Mouse (Mus musculus): Measurements from ENCODE around the gene Arrdc2. TPM values are rescaled to one million over a fixed set of nuclear protein-coding genes. Genes with fewer than 3 reads are reported as not detected.

Gene Arrdc2
- total and polyA plus RNA-seq, 3 experiments: 13.1 to 22.5 TPM; not detected in 1

- Histone ChIP-seq H3K4me1 (ENCODE audit: control insufficient read depth in 1 of 2, insufficient read depth in 2 of 2, low read length in 2 of 2) (peaks cover 0 to 14% of the 10 kb centered on the region in 2 experiments; a peak in 3 of 4 replicates), H3K4me3 (ENCODE audit: control insufficient read depth in 1 of 2, insufficient read depth in 1 of 2, low read depth in 2 of 2, low read length in 2 of 2) (no peak overlapping the region), H3K9me3 (replicated peaks; ENCODE audit: insufficient read depth, low read length) (no peaks in the 10 kb centered on the region), H3K27me3 (ENCODE audit: control insufficient read depth in 1 of 2, insufficient read depth in 2 of 2, low read length in 2 of 2) (no peaks in the 10 kb centered on the region), H3K36me3 (ENCODE audit: control insufficient read depth in 1 of 2, insufficient read depth in 2 of 2, low read length in 2 of 2) (peaks cover 0 to 6% of the 10 kb centered on the region in 2 experiments; a peak in 1 of 4 replicates), H3K79me2 (ENCODE audit: control insufficient read depth, insufficient read depth, low read length, poor library complexity) (no peaks in the 10 kb centered on the region; the same call in 1 of the 2 replicates), H3K9ac (ENCODE audit: control insufficient read depth, low read depth, low read length, poor library complexity, severe bottlenecking) (no peak overlapping the region), H3K27ac (ENCODE audit: control insufficient read depth, low read depth, low read length) (no peak overlapping the region)
- TF ChIP-seq MYC (IDR thresholded peaks at IDR 0.05; ENCODE audit: low read depth, low read length) (no peak), MXI1 (IDR thresholded peaks at IDR 0.05; ENCODE audit: low read depth, low read length) (no peak), MEF2A (IDR thresholded peaks at IDR 0.05; ENCODE audit: extremely low read depth, insufficient replicate concordance, low read depth, low read length, poor library complexity, severe bottlenecking) (no peak), ZC3H11A (IDR thresholded peaks at IDR 0.05; ENCODE audit: low read depth, low read length) (no peak), TCF12 (IDR thresholded peaks at IDR 0.05; ENCODE audit: low read depth, low read length) (no peak)
- DNase-seq (ENCODE audit: low read depth, low spot score): no peak
These were observed 37.7 kb downstream of the Arrdc2 start for GRCm38 (mm10) chr8:70801830-70802229.

GRCm38 (mm10) chr8:70801156-70801555 lies 38.4 kb downstream of the Arrdc2 start:
- TF ChIP-seq GATA1 (IDR thresholded peaks at IDR 0.05; ENCODE audit: low read depth, low read length): no peak
- TF ChIP-seq POLR2A (IDR thresholded peaks at IDR 0.05; ENCODE audit: control insufficient read depth in 1 of 2, insufficient read depth in 1 of 2, low read depth in 1 of 2, low read length in 2 of 2, poor library complexity in 1 of 2): no peak
- no peak for TF ChIP-seq CTCF (IDR thresholded peaks at IDR 0.05 in 2 of 3, conservative IDR thresholded peaks at IDR 0.05 in 1 of 3; ENCODE audit: control insufficient read depth in 1 of 3, insufficient read depth in 1 of 3, low read depth in 2 of 3, low read length in 3 of 3, poor library complexity in 1 of 3, severe bottlenecking in 1 of 3)
- TF ChIP-seq POLR2AphosphoS5 (IDR thresholded peaks at IDR 0.05; ENCODE audit: borderline replicate concordance, low read depth, low read length): no peak
- TF ChIP-seq BHLHE40 (IDR thresholded peaks at IDR 0.05; ENCODE audit: borderline replicate concordance, low read depth, low read length): no peak
- no peak for TF ChIP-seq EP300 (IDR thresholded peaks at IDR 0.05; ENCODE audit: low read depth in 1 of 2, low read length in 2 of 2)
- TF ChIP-seq SMC3 (IDR thresholded peaks at IDR 0.05; ENCODE audit: low read depth, low read length): no peak
- TF ChIP-seq POLR2AphosphoS2 (IDR thresholded peaks at IDR 0.05; ENCODE audit: low read length): no peak
- TF ChIP-seq ZKSCAN1 (IDR thresholded peaks at IDR 0.05; ENCODE audit: low read depth, low read length): no peak
- TF ChIP-seq CHD2 (IDR thresholded peaks at IDR 0.05; ENCODE audit: low read length): no peak
- TF ChIP-seq ELF1 (IDR thresholded peaks at IDR 0.05; ENCODE audit: low read depth, low read length): no peak
- no peak for TF ChIP-seq HCFC1 (IDR thresholded peaks at IDR 0.05; ENCODE audit: low read depth, low read length)
- no peak for TF ChIP-seq MAX (IDR thresholded peaks at IDR 0.05; ENCODE audit: low read length)
- no peak for TF ChIP-seq MEF2A (IDR thresholded peaks at IDR 0.05; ENCODE audit: extremely low read depth, insufficient replicate concordance, low read depth, low read length, poor library complexity, severe bottlenecking)
- TF ChIP-seq JUND (IDR thresholded peaks at IDR 0.05; ENCODE audit: low read depth, low read length): no peak
- TF ChIP-seq USF1 (IDR thresholded peaks at IDR 0.05; ENCODE audit: low read depth, low read length): no peak
- no peak for TF ChIP-seq MAFK (IDR thresholded peaks at IDR 0.05; ENCODE audit: borderline replicate concordance, low read depth, low read length)
- no peak for TF ChIP-seq CHD1 (IDR thresholded peaks at IDR 0.05; ENCODE audit: low read depth, low read length)
- TF ChIP-seq E2F4 (IDR thresholded peaks at IDR 0.05; ENCODE audit: borderline replicate concordance, low read depth, low read length): no peak
- Histone ChIP-seq H3K36me3 (ENCODE audit: control insufficient read depth in 1 of 2, insufficient read depth in 2 of 2, low read length in 2 of 2) (peaks cover 0 to 6% of the 10 kb centered on the region in 2 experiments; a peak in 1 of 4 replicates), H3K9ac (ENCODE audit: control insufficient read depth, low read depth, low read length, poor library complexity, severe bottlenecking) (no peak overlapping the region), H3K79me2 (ENCODE audit: control insufficient read depth, insufficient read depth, low read length, poor library complexity) (no peaks in the 10 kb centered on the region; the same call in 1 of the 2 replicates), H3K4me3 (ENCODE audit: control insufficient read depth in 1 of 2, insufficient read depth in 1 of 2, low read depth in 2 of 2, low read length in 2 of 2) (no peak overlapping the region), H3K9me3 (replicated peaks; ENCODE audit: insufficient read depth, low read length) (no peaks in the 10 kb centered on the region), H3K27me3 (ENCODE audit: control insufficient read depth in 1 of 2, insufficient read depth in 2 of 2, low read length in 2 of 2) (no peaks in the 10 kb centered on the region), H3K27ac (ENCODE audit: control insufficient read depth, low read depth, low read length) (no peak overlapping the region), H3K4me1 (ENCODE audit: control insufficient read depth in 1 of 2, insufficient read depth in 2 of 2, low read length in 2 of 2) (peaks cover 0 to 10% of the 10 kb centered on the region in 2 experiments; a peak in 3 of 4 replicates)
- DNase-seq (ENCODE audit: low read depth, low spot score): no peak

All from MEL (cell line).